Comparison of ENCODE assay signal across 8 mouse cellular contexts in genomic region chr1:152746426-152746825, GRCm38 (mm10). TPM values are rescaled to one million over a fixed set of nuclear protein-coding genes. Genes with fewer than 3 reads are reported as not detected.
DNase-seq lines count a peak whose midpoint lies in the region; ATAC-seq lines count a peak whose summit lies in the region.

No protein-coding gene starts in this region.

- H3K9me3 ChIP-seq in hindbrain, embryonic 14.5 days (ENCODE audit: control insufficient read depth, low read length) = no peaks in the 10 kb centered on the region

- no peak overlapping the region for H3K4me3 ChIP-seq in hindbrain, embryonic 14.5 days (replicated peaks; ENCODE audit: low read length)

- no peaks in the 10 kb centered on the region for H3K36me3 ChIP-seq in hindbrain, embryonic 14.5 days (replicated peaks; ENCODE audit: control insufficient read depth, insufficient read depth)

- H3K4me2 ChIP-seq in hindbrain, embryonic 14.5 days (replicated peaks) = no peak overlapping the region

- H3K4me1 ChIP-seq in hindbrain, embryonic 14.5 days (replicated peaks; ENCODE audit: control insufficient read depth, insufficient read depth, low read length) = no peaks in the 10 kb centered on the region

- H3K27ac ChIP-seq in hindbrain, embryonic 14.5 days = no peak overlapping the region

- no peaks in the 10 kb centered on the region for H3K27me3 ChIP-seq in hindbrain, embryonic 14.5 days (ENCODE audit: control insufficient read depth, insufficient read depth, low read length)

- peak; percentile 70; the same call in 1 of the 2 replicates for ATAC-seq in hindbrain, embryonic 14.5 days (ENCODE audit: low FRiP score)

- peak; percentile 94 for DNase-seq in NIH3T3 (ENCODE audit: low read depth)
- DNase-seq in cerebellum, adult 9-11 months = peak; percentile 70
- DNase-seq in frontal cortex, postnatal 14 days (ENCODE audit: low spot score in 2 of 2) = peak; percentile 58 to 79
- DNase-seq in hindbrain, embryonic 14.5 days (ENCODE audit: low spot score) = peak; percentile 90
- peak; percentile 88 to 91 for DNase-seq in layer of hippocampus, postnatal 10 days (ENCODE audit: low spot score in 2 of 2)
- DNase-seq in lung, postnatal 4 days = peak; percentile 65 to 87
- DNase-seq in right cerebral cortex, adult 18-20 months = peak; percentile 81
- peak; percentile 45 for DNase-seq in urinary bladder, adult 2 months (ENCODE audit: low spot score)

- 2% methylated on average over 5 of the region's 5 CpGs for WGBS in hindbrain, embryonic 14.5 days

- H3K9ac ChIP-seq in hindbrain, embryonic 14.5 days = no peak overlapping the region

RNA-seq across cellular contexts. Expression of gene Apobec4, which starts 3.9 kb away (rescaled TPM):
- 0.20 TPM in 1 of 2 replicates, not detected in the other for polyA plus RNA-seq in hindbrain, embryonic 14.5 days (2014; fragmentation: Nextera tagmentation; extraction: Ambion mirVana)
- total RNA-seq in layer of hippocampus, postnatal 10 days (2021) = not detected
- not detected in 2 replicates for polyA plus RNA-seq in urinary bladder, adult 2 months (2012; rRNA removed)

RNA-seq across cellular contexts. Expression of gene Rgl1, which starts 19.7 kb away (rescaled TPM):
- polyA plus RNA-seq in hindbrain, embryonic 14.5 days (2014; fragmentation: Nextera tagmentation; extraction: Ambion mirVana) = 20.0 and 20.9 TPM in 2 replicates
- 10 to 100 TPM; 63.9 to 67.0 TPM for total RNA-seq in layer of hippocampus, postnatal 10 days (2021)
- 29.6 and 31.0 TPM in 2 replicates for polyA plus RNA-seq in urinary bladder, adult 2 months (2012; rRNA removed)

RNA-seq across cellular contexts. Expression of gene Arpc5, which starts 19.9 kb away (rescaled TPM):
- polyA plus RNA-seq in hindbrain, embryonic 14.5 days (2014; fragmentation: Nextera tagmentation; extraction: Ambion mirVana) = 336 and 364 TPM in 2 replicates
- total RNA-seq in layer of hippocampus, postnatal 10 days (2021) = 100 to 1,000 TPM; 272 to 278 TPM
- 143 and 180 TPM in 2 replicates for polyA plus RNA-seq in urinary bladder, adult 2 months (2012; rRNA removed)

RNA-seq across cellular contexts. Expression of gene Ncf2, which starts 53.6 kb away (rescaled TPM):
- polyA plus RNA-seq in hindbrain, embryonic 14.5 days (2014; fragmentation: Nextera tagmentation; extraction: Ambion mirVana) = 2.2 and 3.6 TPM in 2 replicates
- total RNA-seq in layer of hippocampus, postnatal 10 days (2021) = 1 to 10 TPM; 2.3 to 3.7 TPM
- 7.0 and 8.7 TPM in 2 replicates for polyA plus RNA-seq in urinary bladder, adult 2 months (2012; rRNA removed)
